Mouse (Mus musculus): ENCODE results near the gene Gm26938.

Gene Gm26938

GRCm38 (mm10) chr5:139815964-139816363, 10.2 kb downstream of the Gm26938 start:
- DNase-seq (ENCODE audit: low spot score in 2 of 2) = no peak

GRCm38 (mm10) chr5:139813963-139814381, 12.2 kb downstream of the Gm26938 start:
- DNase-seq (ENCODE audit: low spot score in 2 of 2) = no peak

GRCm38 (mm10) chr5:139813126-139813490, 13.1 kb downstream of the Gm26938 start:
- DNase-seq (ENCODE audit: low spot score in 2 of 2) = no peak

- DNase-seq (ENCODE audit: low spot score in 2 of 2) = no peak
Observed at GRCm38 (mm10) chr5:139812398-139813125, 13.6 kb downstream of the Gm26938 start.

- DNase-seq (ENCODE audit: low spot score in 2 of 2) = no peak
Observed at GRCm38 (mm10) chr5:139811677-139812397, 14.4 kb downstream of the Gm26938 start.

GRCm38 (mm10) chr5:139809397-139809796, 16.8 kb downstream of the Gm26938 start:
- DNase-seq (ENCODE audit: low spot score in 2 of 2) = no peak

GRCm38 (mm10) chr5:139805924-139806323, 20.3 kb downstream of the Gm26938 start:
- DNase-seq (ENCODE audit: low spot score in 2 of 2) = peak in 1 of 2 experiments; percentile 17

- no peak for DNase-seq (ENCODE audit: low spot score in 2 of 2)
Observed at GRCm38 (mm10) chr5:139804573-139805111, 21.6 kb downstream of the Gm26938 start.

- peak in 1 of 2 experiments; percentile 36 for DNase-seq (ENCODE audit: low spot score in 2 of 2)
Observed at GRCm38 (mm10) chr5:139804107-139804551, 22.1 kb downstream of the Gm26938 start.

GRCm38 (mm10) chr5:139803601-139804102, 22.6 kb downstream of the Gm26938 start:
- DNase-seq (ENCODE audit: low spot score in 2 of 2) = peak; percentile 47 to 75

- no peak for DNase-seq (ENCODE audit: low spot score in 2 of 2)
Observed at GRCm38 (mm10) chr5:139803165-139803564, 23.0 kb downstream of the Gm26938 start.

GRCm38 (mm10) chr5:139801880-139802279, 24.3 kb downstream of the Gm26938 start:
- peak in 1 of 2 experiments; percentile 18 for DNase-seq (ENCODE audit: low spot score in 2 of 2)

GRCm38 (mm10) chr5:139801231-139801630, 25.0 kb downstream of the Gm26938 start:
- DNase-seq (ENCODE audit: low spot score in 2 of 2) = no peak

GRCm38 (mm10) chr5:139799801-139800590, 26.2 kb downstream of the Gm26938 start:
- DNase-seq (ENCODE audit: low spot score in 2 of 2) = peak in 1 of 2 experiments; percentile 18

GRCm38 (mm10) chr5:139799041-139799440, 27.2 kb downstream of the Gm26938 start:
- no peak for DNase-seq (ENCODE audit: low spot score in 2 of 2)

- peak in 1 of 2 experiments; percentile 16 for DNase-seq (ENCODE audit: low spot score in 2 of 2)
Observed at GRCm38 (mm10) chr5:139798168-139798900, 27.9 kb downstream of the Gm26938 start.

GRCm38 (mm10) chr5:139797473-139798167, 28.6 kb downstream of the Gm26938 start:
- peak; percentile 87 to 89 for DNase-seq (ENCODE audit: low spot score in 2 of 2)

- peak; percentile 83 to 85 for DNase-seq (ENCODE audit: low spot score in 2 of 2)
Observed at GRCm38 (mm10) chr5:139796900-139797299, 29.3 kb downstream of the Gm26938 start.

- peak in 1 of 2 experiments; percentile 39 for DNase-seq (ENCODE audit: low spot score in 2 of 2)
Observed at GRCm38 (mm10) chr5:139796001-139796620, 30.1 kb downstream of the Gm26938 start.

- DNase-seq (ENCODE audit: low spot score in 2 of 2) = peak in 1 of 2 experiments; percentile 26
Observed at GRCm38 (mm10) chr5:139794938-139795337, 31.3 kb downstream of the Gm26938 start.

Data from urinary bladder, postnatal 4 days (tissue).